Mouse (Mus musculus) myocyte (in vitro differentiated cells): ENCODE results near the gene Hhat. TPM values are rescaled to one million over a fixed set of nuclear protein-coding genes. Genes with fewer than 3 reads are reported as not detected.

Source experiments
- H3K27me3 ChIP-seq: one replicate; pipeline ENCODE4 v1.6.1; 2011; ENCODE audit not compliant: control insufficient read depth, insufficient read depth, insufficient read length
- H3K36me3 ChIP-seq: one replicate; pipeline ENCODE4 v1.6.1; 2011; ENCODE audit not compliant: control insufficient read depth, insufficient read depth
- H3K4me2 ChIP-seq: one replicate; pipeline ENCODE4 v1.6.1; 2011; ENCODE audit warnings: low read depth, control low read depth
- H3K4me3 ChIP-seq: one replicate; pipeline ENCODE4 v1.5.1; 2011; ENCODE audit warnings: mild to moderate bottlenecking, control low read depth, moderate library complexity
- H3K79me2 ChIP-seq: one replicate; pipeline ENCODE4 v1.6.1; 2011; ENCODE audit not compliant: control insufficient read depth, insufficient read depth
- H3ac ChIP-seq: one replicate; pipeline ENCODE4 v1.6.1; 2011; ENCODE audit not compliant: control insufficient read depth, insufficient read length
- CEBPB ChIP-seq: IDR thresholded peaks from 2 replicates; pipeline ENCODE4 v1.6.1; 2011; ENCODE audit warnings: mild to moderate bottlenecking, moderate library complexity; ENCODE audit not compliant: poor library complexity, insufficient read depth, severe bottlenecking
- E2F4 ChIP-seq: IDR thresholded peaks from one replicate; pipeline ENCODE4 v1.6.1; 2011; ENCODE audit warnings: mild to moderate bottlenecking, control low read depth, moderate library complexity; ENCODE audit not compliant: insufficient read depth
- MAX ChIP-seq: IDR thresholded peaks from one replicate; pipeline ENCODE4 v1.6.1; 2011; ENCODE audit warnings: low read depth, mild to moderate bottlenecking, control low read depth
- MYOD1 ChIP-seq, 3 experiments: IDR thresholded peaks; one replicate each; pipeline ENCODE4 v1.6.1; 2011; ENCODE audit warnings: control low read depth in 2 of 3, low read depth in 2 of 3, mild to moderate bottlenecking in 2 of 3, moderate library complexity in 1 of 3; ENCODE audit not compliant: insufficient read length in 2 of 3, control insufficient read depth in 1 of 3
- MYOG ChIP-seq, 3 experiments: IDR thresholded peaks; one replicate each; pipeline ENCODE4 v1.6.1; 2011; ENCODE audit warnings: control low read depth in 2 of 3, low read depth in 2 of 3, mild to moderate bottlenecking in 2 of 3; ENCODE audit not compliant: insufficient read length in 2 of 3, control insufficient read depth in 1 of 3, insufficient read depth in 1 of 3
- POLR2A ChIP-seq: IDR thresholded peaks from one replicate; pipeline ENCODE4 v1.6.1; 2011; ENCODE audit warnings: low read depth, mild to moderate bottlenecking, control low read depth, moderate library complexity; ENCODE audit not compliant: insufficient read length
- POLR2AphosphoS2 ChIP-seq: IDR thresholded peaks from one replicate; pipeline ENCODE4 v1.6.1; 2011; ENCODE audit warnings: low read depth, control low read depth; ENCODE audit not compliant: insufficient read length
- REST ChIP-seq: IDR thresholded peaks from one replicate; pipeline ENCODE4 v1.6.1; 2011; ENCODE audit warnings: mild to moderate bottlenecking, control low read depth, moderate library complexity; ENCODE audit not compliant: insufficient read depth, insufficient read length
- SRF ChIP-seq: IDR thresholded peaks from one replicate; pipeline ENCODE4 v1.6.1; 2011; ENCODE audit warnings: low read depth; ENCODE audit not compliant: control insufficient read depth, insufficient read length
- TCF12 ChIP-seq: IDR thresholded peaks from one replicate; pipeline ENCODE4 v1.6.1; 2011; ENCODE audit warnings: mild to moderate bottlenecking, control low read depth; ENCODE audit not compliant: poor library complexity, insufficient read depth, severe bottlenecking
- TCF3 ChIP-seq: IDR thresholded peaks from one replicate; pipeline ENCODE4 v1.6.1; 2011; ENCODE audit warnings: low read depth, control low read depth; ENCODE audit not compliant: insufficient read length
- USF1 ChIP-seq: IDR thresholded peaks from one replicate; pipeline ENCODE4 v1.6.1; 2011; ENCODE audit warnings: low read depth, mild to moderate bottlenecking, control low read depth, moderate library complexity
- polyA plus RNA-seq: library from polyadenylated mRNA; unstranded; fragments of >200 nt; fragmentation: generic; extraction: Trizol; gene quantifications from one replicate; pipeline ENCODE4 v1.2.1, GENCODE M21; 2012; ENCODE audit warnings: missing spikeins

Gene Hhat
- polyA plus RNA-seq, 1 experiment, result 4.4 TPM

DNA sequence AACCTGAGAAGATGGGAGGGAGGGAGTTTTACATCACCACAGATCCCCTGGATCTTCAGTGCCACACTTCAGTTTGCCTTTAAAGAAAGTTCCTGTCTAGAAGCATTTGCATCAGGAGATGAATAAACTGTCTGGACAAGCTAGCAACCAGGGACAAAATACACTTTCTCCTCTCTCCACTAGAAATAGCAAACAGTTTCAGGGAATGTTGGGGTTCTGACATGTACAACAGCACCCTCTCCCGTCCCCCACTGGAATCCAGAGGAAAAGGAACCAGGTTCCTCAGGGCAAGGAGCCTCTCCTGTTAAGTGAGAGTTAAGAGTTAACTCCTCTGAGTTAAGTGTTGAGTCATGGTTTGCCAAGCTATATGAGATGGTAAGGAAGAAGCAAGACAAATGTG is 224.2 kb downstream of the Hhat start:
- TF ChIP-seq REST (no peak), MYOG (IDR thresholded peaks at IDR 0.05; ENCODE audit: control insufficient read depth in 1 of 3, insufficient read depth in 1 of 3, insufficient read length in 2 of 3, low read depth in 2 of 3) (no peak), TCF3 (no peak), TCF12 (no peak), SRF (no peak), CEBPB (no peak), POLR2AphosphoS2 (no peak), USF1 (no peak), MYOD1 (IDR thresholded peaks at IDR 0.05; ENCODE audit: control insufficient read depth in 1 of 3, insufficient read length in 2 of 3, low read depth in 2 of 3) (no peak), E2F4 (no peak), POLR2A (no peak), MAX (no peak)
- Histone ChIP-seq H3K79me2 (no peaks in the 10 kb centered on the region), H3K36me3 (no peaks in the 10 kb centered on the region), H3ac (no peak overlapping the region), H3K4me3 (no peak overlapping the region), H3K4me2 (no peak overlapping the region), H3K27me3 (no peaks in the 10 kb centered on the region)

DNA sequence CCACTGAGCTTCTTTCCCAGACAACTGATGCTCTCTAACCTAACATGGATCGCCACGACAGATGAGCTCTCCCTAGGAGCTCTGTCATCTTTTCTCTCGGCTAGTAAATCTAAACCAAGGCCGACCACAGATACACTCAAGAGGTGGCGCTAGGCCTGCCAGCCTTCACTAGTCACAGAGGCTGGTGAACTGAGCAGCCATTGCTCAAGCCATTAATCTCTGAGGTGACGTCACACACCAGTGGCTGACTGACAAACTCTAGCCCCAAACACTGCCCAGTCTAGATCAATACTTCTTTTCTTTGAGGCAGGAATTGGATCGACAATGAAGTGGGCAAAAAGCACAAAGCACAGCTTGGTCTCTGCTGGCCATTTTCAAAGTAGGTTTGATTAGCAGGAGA is 226.1 kb downstream of the Hhat start:
- Histone ChIP-seq H3K79me2 (no peaks in the 10 kb centered on the region), H3K36me3 (no peaks in the 10 kb centered on the region), H3K4me3 (no peak overlapping the region), H3K4me2 (no peak overlapping the region), H3K27me3 (no peaks in the 10 kb centered on the region), H3ac (no peak overlapping the region)
- TF ChIP-seq MAX (no peak), USF1 (no peak), POLR2AphosphoS2 (no peak), MYOG (IDR thresholded peaks at IDR 0.05; ENCODE audit: control insufficient read depth in 1 of 3, insufficient read depth in 1 of 3, insufficient read length in 2 of 3, low read depth in 2 of 3) (no peak), SRF (no peak), E2F4 (no peak), CEBPB (no peak), TCF12 (no peak), MYOD1 (IDR thresholded peaks at IDR 0.05; ENCODE audit: control insufficient read depth in 1 of 3, insufficient read length in 2 of 3, low read depth in 2 of 3) (no peak), POLR2A (no peak), REST (no peak), TCF3 (no peak)

DNA sequence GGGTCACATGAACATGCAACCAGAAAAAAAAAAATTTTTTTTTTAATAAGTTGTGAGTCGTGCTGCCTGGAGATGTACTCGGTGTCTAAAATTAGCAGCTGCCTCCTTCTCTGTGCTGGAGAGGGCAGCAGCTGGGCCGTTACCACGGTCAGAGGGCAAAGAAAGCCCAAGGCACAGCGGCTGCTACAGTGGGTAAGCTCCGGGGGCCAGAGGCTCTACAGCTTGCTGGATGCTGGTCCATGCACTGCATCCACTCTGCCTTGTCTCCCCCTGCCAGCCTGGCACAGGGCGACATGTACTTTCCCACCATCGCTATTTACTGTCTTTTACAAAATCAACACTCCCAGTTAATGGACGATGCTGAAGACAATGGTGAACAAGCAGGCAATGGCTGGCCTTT is 226.9 kb downstream of the Hhat start:
- H3K4me3 ChIP-seq, result no peak overlapping the region
- H3K79me2 ChIP-seq, result no peaks in the 10 kb centered on the region
- no peak overlapping the region for H3ac ChIP-seq
- no peak overlapping the region for H3K4me2 ChIP-seq
- H3K36me3 ChIP-seq, result no peaks in the 10 kb centered on the region
- TF ChIP-seq TCF12 (no peak), CEBPB (no peak), MYOG (IDR thresholded peaks at IDR 0.05; ENCODE audit: control insufficient read depth in 1 of 3, insufficient read depth in 1 of 3, insufficient read length in 2 of 3, low read depth in 2 of 3) (peak in 1 of 3 experiments; percentile 7), E2F4 (no peak), MAX (no peak)
- H3K27me3 ChIP-seq, result no peaks in the 10 kb centered on the region

DNA sequence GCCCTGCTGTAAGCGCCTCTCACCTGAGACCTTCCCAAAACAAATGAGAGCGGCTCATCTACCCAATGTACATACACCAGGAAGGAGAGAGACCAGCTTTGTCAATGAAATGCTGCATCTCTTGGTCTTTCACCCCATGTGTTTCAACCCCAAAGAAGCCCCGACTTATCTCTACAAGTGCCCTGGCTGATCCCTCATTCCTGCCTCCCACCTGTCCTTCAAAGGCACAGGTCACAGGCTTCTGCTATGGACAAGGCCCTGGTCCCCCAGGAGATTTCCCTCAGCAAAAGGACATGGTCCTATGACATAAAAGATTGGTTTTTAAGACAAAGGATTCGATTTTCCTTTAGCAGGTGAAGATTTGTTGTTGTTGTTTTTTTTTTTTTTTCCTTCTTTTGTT is 227.3 kb downstream of the Hhat start:
- Histone ChIP-seq H3K27me3 (no peaks in the 10 kb centered on the region), H3K4me2 (no peak overlapping the region), H3K36me3 (no peaks in the 10 kb centered on the region), H3K79me2 (no peaks in the 10 kb centered on the region), H3K4me3 (no peak overlapping the region), H3ac (no peak overlapping the region)
- no peak for TF ChIP-seq SRF
- no peak for TF ChIP-seq MAX
- no peak for TF ChIP-seq POLR2A
- no peak for TF ChIP-seq E2F4
- TF ChIP-seq TCF3, result no peak
- no peak for TF ChIP-seq TCF12
- no peak for TF ChIP-seq MYOD1 (IDR thresholded peaks at IDR 0.05; ENCODE audit: control insufficient read depth in 1 of 3, insufficient read length in 2 of 3, low read depth in 2 of 3)
- no peak for TF ChIP-seq REST
- TF ChIP-seq CEBPB, result no peak
- no peak for TF ChIP-seq POLR2AphosphoS2
- no peak for TF ChIP-seq USF1
- no peak for TF ChIP-seq MYOG (IDR thresholded peaks at IDR 0.05; ENCODE audit: control insufficient read depth in 1 of 3, insufficient read depth in 1 of 3, insufficient read length in 2 of 3, low read depth in 2 of 3)

DNA sequence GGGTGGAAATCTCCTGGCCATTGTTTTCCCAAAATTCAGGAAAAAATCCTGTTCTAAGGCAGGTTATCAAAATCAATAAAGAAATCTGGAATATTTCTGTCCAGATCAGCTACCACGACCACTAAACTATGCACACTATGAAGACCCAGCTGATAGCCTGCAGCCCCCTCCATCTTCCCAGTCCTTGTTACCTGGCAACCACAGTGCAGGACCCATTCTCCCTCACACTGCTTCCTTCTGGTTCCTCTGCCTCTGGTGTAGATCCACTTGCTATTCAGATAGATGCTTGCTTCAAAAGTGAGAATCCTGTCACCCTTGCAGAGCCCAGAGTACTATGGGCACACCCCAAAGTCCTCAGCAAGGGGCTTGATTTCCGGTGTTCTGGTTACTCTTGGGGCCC is 228.9 kb downstream of the Hhat start:
- Histone ChIP-seq H3K36me3 (no peaks in the 10 kb centered on the region), H3ac (no peak overlapping the region), H3K4me3 (no peak overlapping the region), H3K79me2 (no peaks in the 10 kb centered on the region), H3K4me2 (no peak overlapping the region), H3K27me3 (no peaks in the 10 kb centered on the region)
- TF ChIP-seq E2F4, result no peak
- no peak for TF ChIP-seq USF1
- no peak for TF ChIP-seq MYOD1 (IDR thresholded peaks at IDR 0.05; ENCODE audit: control insufficient read depth in 1 of 3, insufficient read length in 2 of 3, low read depth in 2 of 3)
- TF ChIP-seq SRF, result no peak
- TF ChIP-seq TCF3, result no peak
